Mouse (Mus musculus): ENCODE data around the gene Mrvi1.

DNA sequence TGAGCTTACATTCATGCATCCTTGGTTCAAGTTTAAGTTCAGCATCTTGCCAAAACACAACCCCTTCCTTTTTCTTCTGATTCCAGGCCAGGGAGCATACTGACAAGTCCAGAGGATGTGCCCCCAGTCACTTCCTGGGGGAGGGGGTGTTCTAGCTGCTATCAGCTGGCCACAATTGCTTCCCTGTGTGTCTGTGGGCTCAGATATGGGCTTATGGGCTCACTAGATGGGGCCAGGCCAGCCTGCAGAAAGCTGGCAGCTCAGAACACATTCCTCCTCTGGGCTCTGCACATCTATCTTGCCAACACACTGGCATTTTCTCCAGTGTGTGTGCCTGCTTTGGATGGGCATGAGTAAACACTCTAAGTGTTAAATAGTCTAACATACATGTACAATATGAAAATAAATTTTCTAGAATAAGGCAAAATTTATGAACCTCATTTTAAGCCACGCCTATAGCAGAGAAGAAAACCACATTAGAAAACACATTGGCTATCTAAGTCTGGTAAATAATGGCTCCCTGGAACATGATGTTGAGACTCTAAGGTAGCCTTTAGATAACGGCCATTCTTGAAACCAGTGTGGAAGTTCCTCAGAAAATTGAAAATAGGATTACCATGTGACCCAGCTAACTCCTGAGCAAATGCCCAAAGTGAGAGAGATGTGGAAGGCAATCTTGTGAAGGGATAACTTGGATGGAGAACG is 22.0 kb upstream of the Mrvi1 start:
- TF ChIP-seq E2F4 (IDR thresholded peaks at IDR 0.05; ENCODE audit: insufficient read depth) (no peak), TCF12 (IDR thresholded peaks at IDR 0.05; ENCODE audit: insufficient read depth, poor library complexity, severe bottlenecking) (no peak), POLR2A (IDR thresholded peaks at IDR 0.05; ENCODE audit: insufficient read length, low read depth) (no peak), MAX (IDR thresholded peaks at IDR 0.05; ENCODE audit: low read depth) (no peak), CEBPB (IDR thresholded peaks at IDR 0.05; ENCODE audit: insufficient read depth, poor library complexity, severe bottlenecking) (no peak), POLR2AphosphoS2 (IDR thresholded peaks at IDR 0.05; ENCODE audit: insufficient read length, low read depth) (no peak), REST (IDR thresholded peaks at IDR 0.05; ENCODE audit: insufficient read depth, insufficient read length) (no peak), USF1 (IDR thresholded peaks at IDR 0.05; ENCODE audit: low read depth) (no peak)
